Mouse (Mus musculus): ENCODE results near the gene Dpp4. TPM values are rescaled to one million over a fixed set of nuclear protein-coding genes. Genes with fewer than 3 reads are reported as not detected.

Dpp4 gene
- polyA plus RNA-seq, 1 experiment from 2014 or later: 56.0 TPM

- no peaks in the 10 kb centered on the region for H3K27me3 ChIP-seq (replicated peaks; ENCODE audit: control insufficient read depth, insufficient read depth, low read length)
- no peak overlapping the region for H3K27ac ChIP-seq (ENCODE audit: low read depth, low read length)
- WGBS: 79% methylated on average over 11 of the region's 11 CpGs
- H3K4me2 ChIP-seq (replicated peaks; ENCODE audit: low read depth): no peak overlapping the region
- no peak for TF ChIP-seq CTCF (IDR thresholded peaks at IDR 0.05; ENCODE audit: low read depth)
- peaks cover 5% of the 10 kb centered on the region; the same call in 1 of the 2 replicates for H3K4me1 ChIP-seq (replicated peaks; ENCODE audit: control insufficient read depth, insufficient read depth, low read length)
- no peak for ATAC-seq
- H3K9me3 ChIP-seq (ENCODE audit: control insufficient read depth): no peaks in the 10 kb centered on the region
- no peak overlapping the region for H3K4me3 ChIP-seq (ENCODE audit: low read depth, low read length)
- no peak overlapping the region for H3K9ac ChIP-seq (ENCODE audit: low read depth, low read length)
- peaks cover 8% of the 10 kb centered on the region; the same call in 1 of the 2 replicates for H3K36me3 ChIP-seq (ENCODE audit: control insufficient read depth, insufficient read depth)
Measured at GRCm38 (mm10) chr2:62373692-62374091, 38.3 kb downstream of the Dpp4 start.

DNA sequence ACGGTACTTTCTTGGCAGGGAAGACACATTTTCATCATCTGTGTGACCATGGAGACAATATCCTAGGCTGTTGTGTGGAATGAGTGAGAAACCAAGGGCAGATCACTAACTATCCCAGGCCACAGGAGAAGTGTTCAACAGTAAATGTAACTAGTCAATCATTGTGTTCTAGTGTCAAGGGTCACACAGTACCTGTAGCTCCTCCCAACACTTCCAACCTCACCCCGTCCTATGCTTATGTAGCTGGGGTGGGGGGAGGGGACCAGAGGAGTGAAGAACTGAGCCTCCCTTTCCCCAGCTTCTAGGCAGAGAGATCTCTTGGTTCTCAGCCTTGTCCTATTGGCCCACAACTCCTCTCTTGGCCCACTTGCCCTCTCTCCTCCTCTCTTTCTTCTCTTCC, 42.0 kb downstream of the Dpp4 start:
- 38% methylated on average over 2 of the region's 2 CpGs for WGBS
- Histone ChIP-seq H3K9me3 (ENCODE audit: control insufficient read depth) (no peaks in the 10 kb centered on the region), H3K36me3 (ENCODE audit: control insufficient read depth, insufficient read depth) (no peaks in the 10 kb centered on the region), H3K4me3 (ENCODE audit: low read depth, low read length) (no peak overlapping the region), H3K9ac (ENCODE audit: low read depth, low read length) (no peak overlapping the region), H3K27ac (ENCODE audit: low read depth, low read length) (no peak overlapping the region), H3K4me2 (replicated peaks; ENCODE audit: low read depth) (no peak overlapping the region), H3K27me3 (replicated peaks; ENCODE audit: control insufficient read depth, insufficient read depth, low read length) (no peaks in the 10 kb centered on the region), H3K4me1 (replicated peaks; ENCODE audit: control insufficient read depth, insufficient read depth, low read length) (peaks cover 5% of the 10 kb centered on the region; the same call in 1 of the 2 replicates)
- ATAC-seq: peak; percentile 71
- no peak for TF ChIP-seq CTCF (IDR thresholded peaks at IDR 0.05; ENCODE audit: low read depth)

GRCm38 (mm10) chr2:62368349-62369053, 43.5 kb downstream of the Dpp4 start:
- WGBS: 49% methylated on average over 5 of the region's 5 CpGs

DNA sequence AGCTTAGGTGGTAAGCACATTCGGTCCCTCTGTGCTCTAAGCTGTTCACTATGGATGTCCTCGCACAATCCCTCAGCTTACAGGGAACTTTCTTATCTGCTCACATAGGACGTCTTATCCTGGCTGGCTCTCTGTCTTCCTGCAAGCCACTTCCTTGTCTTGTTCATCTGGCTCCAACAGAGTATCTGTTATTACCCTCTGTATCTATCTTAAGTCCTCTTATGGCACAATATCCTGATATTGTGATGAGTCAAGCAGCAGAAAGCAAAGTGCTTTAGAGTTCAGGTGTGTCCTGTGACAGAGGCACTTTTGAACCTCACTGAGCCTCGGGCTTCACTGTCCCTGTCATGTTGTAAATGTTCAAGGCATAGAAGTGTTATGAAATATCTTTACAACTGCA, 48.4 kb downstream of the Dpp4 start:
- no peak overlapping the region for H3K9ac ChIP-seq (ENCODE audit: low read depth, low read length)
- H3K4me3 ChIP-seq (ENCODE audit: low read depth, low read length): no peak overlapping the region
- 36% methylated on average over 4 of the region's 4 CpGs for WGBS
- TF ChIP-seq CTCF (IDR thresholded peaks at IDR 0.05; ENCODE audit: low read depth): no peak
- H3K27me3 ChIP-seq (replicated peaks; ENCODE audit: control insufficient read depth, insufficient read depth, low read length): no peaks in the 10 kb centered on the region
- no peaks in the 10 kb centered on the region for H3K9me3 ChIP-seq (ENCODE audit: control insufficient read depth)
- no peaks in the 10 kb centered on the region for H3K4me1 ChIP-seq (replicated peaks; ENCODE audit: control insufficient read depth, insufficient read depth, low read length)
- no peak overlapping the region for H3K4me2 ChIP-seq (replicated peaks; ENCODE audit: low read depth)
- ATAC-seq: peak; percentile 91
- peaks cover 7% of the 10 kb centered on the region for H3K36me3 ChIP-seq (ENCODE audit: control insufficient read depth, insufficient read depth)
- H3K27ac ChIP-seq (ENCODE audit: low read depth, low read length): no peak overlapping the region

More at GRCm38 (mm10) chr2:62368349-62369053, 43.5 kb downstream of the Dpp4 start:
- Histone ChIP-seq H3K27ac (ENCODE audit: low read depth, low read length) (no peak overlapping the region), H3K4me2 (replicated peaks; ENCODE audit: low read depth) (no peak overlapping the region), H3K27me3 (replicated peaks; ENCODE audit: control insufficient read depth, insufficient read depth, low read length) (no peaks in the 10 kb centered on the region), H3K36me3 (ENCODE audit: control insufficient read depth, insufficient read depth) (no peaks in the 10 kb centered on the region), H3K9me3 (ENCODE audit: control insufficient read depth) (no peaks in the 10 kb centered on the region), H3K9ac (ENCODE audit: low read depth, low read length) (no peak overlapping the region), H3K4me1 (replicated peaks; ENCODE audit: control insufficient read depth, insufficient read depth, low read length) (peaks cover 5% of the 10 kb centered on the region; the same call in 1 of the 2 replicates), H3K4me3 (ENCODE audit: low read depth, low read length) (no peak overlapping the region)
- peak; percentile 46 for ATAC-seq
- no peak for TF ChIP-seq CTCF (IDR thresholded peaks at IDR 0.05; ENCODE audit: low read depth)

GRCm38 (mm10) chr2:62362211-62362610, 49.8 kb downstream of the Dpp4 start:
- Histone ChIP-seq H3K4me2 (replicated peaks; ENCODE audit: low read depth) (no peak overlapping the region), H3K27ac (ENCODE audit: low read depth, low read length) (no peak overlapping the region), H3K27me3 (replicated peaks; ENCODE audit: control insufficient read depth, insufficient read depth, low read length) (no peaks in the 10 kb centered on the region), H3K9ac (ENCODE audit: low read depth, low read length) (no peak overlapping the region), H3K4me1 (replicated peaks; ENCODE audit: control insufficient read depth, insufficient read depth, low read length) (no peaks in the 10 kb centered on the region), H3K9me3 (ENCODE audit: control insufficient read depth) (no peaks in the 10 kb centered on the region), H3K36me3 (ENCODE audit: control insufficient read depth, insufficient read depth) (peaks cover 7% of the 10 kb centered on the region), H3K4me3 (ENCODE audit: low read depth, low read length) (no peak overlapping the region)
- ATAC-seq: no peak
- no peak for TF ChIP-seq CTCF (IDR thresholded peaks at IDR 0.05; ENCODE audit: low read depth)
- WGBS: 91% methylated on average over 9 of the region's 9 CpGs

DNA sequence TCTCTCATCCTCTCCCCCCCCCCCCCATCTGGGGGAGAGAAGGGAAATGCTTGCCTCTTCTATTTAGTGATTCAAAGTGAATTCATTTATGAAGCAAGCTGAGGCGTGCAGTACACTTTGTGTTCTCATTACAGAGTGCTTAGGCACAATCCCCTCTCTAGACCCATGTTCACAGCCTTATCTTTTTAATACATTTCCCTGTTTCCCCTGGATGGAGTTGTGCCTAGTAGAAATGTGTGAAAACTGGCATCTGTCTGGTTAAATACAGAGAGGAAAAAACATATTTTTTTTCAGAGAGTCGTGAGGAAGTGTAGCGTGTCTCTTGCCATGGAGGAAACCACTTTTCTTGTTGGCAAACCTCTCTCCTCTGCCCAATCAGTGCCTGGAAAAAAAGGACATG, 50.5 kb downstream of the Dpp4 start:
- Histone ChIP-seq H3K4me1 (replicated peaks; ENCODE audit: control insufficient read depth, insufficient read depth, low read length) (no peaks in the 10 kb centered on the region), H3K4me3 (ENCODE audit: low read depth, low read length) (no peak overlapping the region), H3K9ac (ENCODE audit: low read depth, low read length) (no peak overlapping the region), H3K9me3 (ENCODE audit: control insufficient read depth) (no peaks in the 10 kb centered on the region), H3K27me3 (replicated peaks; ENCODE audit: control insufficient read depth, insufficient read depth, low read length) (no peaks in the 10 kb centered on the region), H3K4me2 (replicated peaks; ENCODE audit: low read depth) (no peak overlapping the region), H3K27ac (ENCODE audit: low read depth, low read length) (no peak overlapping the region), H3K36me3 (ENCODE audit: control insufficient read depth, insufficient read depth) (peaks cover 7% of the 10 kb centered on the region)
- TF ChIP-seq CTCF (IDR thresholded peaks at IDR 0.05; ENCODE audit: low read depth): no peak
- ATAC-seq: no peak
- WGBS: 81% methylated on average over 3 of the region's 3 CpGs
